Mouse (Mus musculus) liver, postnatal 0 days (tissue): Measurements from ENCODE around the gene Lrrk2.

Source experiments
- CTCF ChIP-seq: sonication (generic); IDR thresholded peaks from 2 replicates; pipeline ENCODE4 v1.5.1; 2016; ENCODE audit warnings: antibody characterized with exemption, low read depth
- EP300 ChIP-seq: IDR thresholded peaks from 2 replicates; pipeline ENCODE4 v1.6.1; 2016; ENCODE audit warnings: antibody characterized with exemption, low read depth, mild to moderate bottlenecking

DNA sequence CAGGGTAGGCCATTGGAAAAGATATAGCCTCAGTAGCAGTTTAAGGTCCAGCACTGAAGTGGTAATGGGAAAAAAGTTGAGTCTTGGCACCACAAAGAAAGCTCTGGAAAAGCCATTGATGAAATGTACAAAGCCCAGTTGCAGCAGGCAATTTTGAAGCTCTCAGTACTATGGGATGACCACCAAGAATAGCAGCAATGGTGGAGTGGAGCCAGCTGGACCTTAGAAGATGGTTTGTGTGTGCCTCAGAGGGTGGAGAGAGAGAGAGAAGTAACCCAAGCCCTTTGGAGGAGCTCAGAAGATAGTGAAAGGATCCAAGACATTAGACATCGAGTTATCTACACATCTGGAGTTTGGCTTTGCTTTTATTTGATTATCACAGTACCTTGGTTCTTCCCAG is 20.1 kb downstream of the Lrrk2 start:
- TF ChIP-seq EP300: no peak
- TF ChIP-seq CTCF: no peak
